Mouse (Mus musculus) adrenal gland, postnatal 10 days (tissue): Measurements from ENCODE around the gene Gsc. TPM values are rescaled to one million over a fixed set of nuclear protein-coding genes. Genes with fewer than 3 reads are reported as not detected.
"Not testable (repeated sequence)": the region's sequence is repeated elsewhere in the genome, so short reads cannot be mapped to it uniquely, and the experiment has no call there.

Experiments used
- DNase-seq: peaks from one replicate; pipeline ENCODE4 v3.0.0; 2021; ENCODE audit warnings: mixed read lengths
- total RNA-seq, 2 experiments: library from RNA; stranded (reverse); gene quantifications; 2 replicates each; pipeline ENCODE4 v1.2.3; 2021

Gsc gene
- total RNA-seq, 2 experiments from 2014 or later, result 0.39 TPM; not detected in 1

GRCm38 (mm10) chr12:104453002-104453401 is 20.1 kb downstream of the Gsc start:
- DNase-seq, result no peak

GRCm38 (mm10) chr12:104450257-104450656 is 22.9 kb downstream of the Gsc start:
- DNase-seq, result no peak

- DNase-seq, result peak; percentile 77
Observed at GRCm38 (mm10) chr12:104448099-104448498, 25.0 kb downstream of the Gsc start.

GRCm38 (mm10) chr12:104447056-104447455 is 26.1 kb downstream of the Gsc start:
- not testable (repeated sequence) for DNase-seq

GRCm38 (mm10) chr12:104443716-104444115 is 29.4 kb downstream of the Gsc start:
- DNase-seq, result no peak

GRCm38 (mm10) chr12:104440087-104440760 is 32.9 kb downstream of the Gsc start:
- peak; percentile 93 for DNase-seq

GRCm38 (mm10) chr12:104433951-104434735 is 39.0 kb downstream of the Gsc start:
- DNase-seq, result peak; percentile 28

GRCm38 (mm10) chr12:104433214-104433613 is 39.9 kb downstream of the Gsc start:
- no peak for DNase-seq

GRCm38 (mm10) chr12:104431359-104431758 is 41.8 kb downstream of the Gsc start:
- DNase-seq, result no peak

- peak; percentile 49 for DNase-seq
Observed at GRCm38 (mm10) chr12:104426915-104427314, 46.2 kb downstream of the Gsc start.

GRCm38 (mm10) chr12:104425591-104425990 is 47.5 kb downstream of the Gsc start:
- DNase-seq, result no peak

GRCm38 (mm10) chr12:104422615-104423392 is 50.3 kb downstream of the Gsc start:
- DNase-seq, result peak; percentile 61

Other genes with a start within 250 kb of the Gsc start
- gene Serpina3g, start 237.1 kb downstream of the Gsc start, total RNA-seq, result 10 to 100 TPM; 14.3 to 16.7 TPM
- 1 to 10 TPM; 1.2 to 2.4 TPM for gene Serpina3i, start 210.2 kb downstream of the Gsc start, total RNA-seq
- not detected for gene Serpina3j, start 158.8 kb downstream of the Gsc start, total RNA-seq
- gene Serpina3k, start 134.8 kb downstream of the Gsc start, total RNA-seq, result 100 to 1,000 TPM; 111 to 340 TPM
- 100 to 1,000 TPM in 1 of 2 experiments, 10 to 100 TPM in 1; 40.0 to 128 TPM for gene Serpina3m, start 134.8 kb downstream of the Gsc start, total RNA-seq
- 100 to 1,000 TPM in 1 of 2 experiments, 10 to 100 TPM in 1; 59.9 to 180 TPM for gene Serpina3n, start 66.6 kb downstream of the Gsc start, total RNA-seq